Mouse (Mus musculus): Measurements from ENCODE around the gene Parp16. TPM values are rescaled to one million over a fixed set of nuclear protein-coding genes. Genes with fewer than 3 reads are reported as not detected.

The Parp16 gene
- 2.3 and 2.4 TPM in 2 replicates for polyA plus RNA-seq (2015; fragmentation: Nextera tagmentation; extraction: Ambion mirVana)

DNA sequence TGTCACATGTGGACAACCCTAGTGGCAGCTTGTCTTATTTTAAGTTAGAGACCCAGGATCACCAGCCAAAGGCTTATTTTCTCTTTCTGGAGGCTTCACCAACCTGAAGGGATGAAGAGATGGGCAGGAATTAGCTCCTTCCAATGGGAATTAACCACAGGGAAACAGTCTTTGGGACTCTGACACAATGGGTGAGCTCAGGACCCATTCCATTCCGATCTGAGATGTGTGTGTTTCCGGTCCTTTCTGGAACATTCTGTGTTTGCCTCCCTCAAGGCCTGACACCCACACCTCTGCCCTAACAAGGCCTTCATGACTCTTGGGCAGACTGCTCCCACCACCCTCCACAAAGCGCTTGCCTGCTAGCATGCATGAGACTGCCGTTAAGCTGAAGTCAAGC, at the start of gene Parp16:
TSS of gene Parp16 (plus strand) at position 301 of the 400 bp plus-strand sequence.

DNA sequence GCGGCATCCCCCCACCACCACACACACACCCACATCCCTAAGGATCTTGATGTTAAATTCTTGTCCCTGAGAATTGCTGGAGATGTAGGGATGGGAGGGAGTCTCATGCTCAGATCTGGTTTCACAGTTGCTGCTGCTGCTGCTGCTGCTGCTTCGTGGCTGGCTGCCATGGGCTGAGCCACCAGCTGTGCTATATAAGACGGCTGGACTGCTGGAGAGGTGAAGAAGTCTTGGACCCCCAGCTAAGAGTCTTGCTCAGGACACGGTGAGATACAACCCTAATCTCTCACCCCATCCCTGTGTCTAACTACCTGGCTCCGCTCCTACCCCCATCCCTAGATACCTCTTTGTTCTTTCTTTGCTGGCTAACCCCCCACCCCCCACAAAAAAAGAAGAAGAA, 69.8 kb downstream of the Parp16 start, which contains the start of gene Cilp:
TSS of gene Cilp (plus strand) at position 222 of the 400 bp plus-strand sequence.

Other genes starting within 250 kb of the Parp16 start
- 0.10 and 0.14 TPM in 2 replicates for gene Slc24a1, start 243.7 kb upstream of the Parp16 start, polyA plus RNA-seq (2015; fragmentation: Nextera tagmentation; extraction: Ambion mirVana)
- 28.8 and 31.7 TPM in 2 replicates for gene Ints14, start 234.4 kb upstream of the Parp16 start, polyA plus RNA-seq (2015; fragmentation: Nextera tagmentation; extraction: Ambion mirVana)
- gene Hacd3, start 173.7 kb upstream of the Parp16 start, polyA plus RNA-seq (2015; fragmentation: Nextera tagmentation; extraction: Ambion mirVana): 36.7 and 42.1 TPM in 2 replicates
- 22.1 and 26.4 TPM in 2 replicates for gene Dpp8, start 162.9 kb upstream of the Parp16 start, polyA plus RNA-seq (2015; fragmentation: Nextera tagmentation; extraction: Ambion mirVana)
- 6.2 and 6.6 TPM in 2 replicates for gene Igdcc4, start 93.9 kb upstream of the Parp16 start, polyA plus RNA-seq (2015; fragmentation: Nextera tagmentation; extraction: Ambion mirVana)
- 1.2 and 1.5 TPM in 2 replicates for gene Igdcc3, start 54.2 kb upstream of the Parp16 start, polyA plus RNA-seq (2015; fragmentation: Nextera tagmentation; extraction: Ambion mirVana)
- 0.19 and 0.29 TPM in 2 replicates for gene Cilp, start 69.8 kb downstream of the Parp16 start, polyA plus RNA-seq (2015; fragmentation: Nextera tagmentation; extraction: Ambion mirVana)
- 31.5 and 33.3 TPM in 2 replicates for gene Clpx, start 98.9 kb downstream of the Parp16 start, polyA plus RNA-seq (2015; fragmentation: Nextera tagmentation; extraction: Ambion mirVana)
- gene Pdcd7, start 150.8 kb downstream of the Parp16 start, polyA plus RNA-seq (2015; fragmentation: Nextera tagmentation; extraction: Ambion mirVana): 4.3 and 4.6 TPM in 2 replicates
- not detected in 2 replicates for gene Ubap1l, start 165.7 kb downstream of the Parp16 start, polyA plus RNA-seq (2015; fragmentation: Nextera tagmentation; extraction: Ambion mirVana)
- 1.7 and 2.0 TPM in 2 replicates for gene Kbtbd13, start 196.3 kb downstream of the Parp16 start, polyA plus RNA-seq (2015; fragmentation: Nextera tagmentation; extraction: Ambion mirVana)
- 10.1 and 11.0 TPM in 2 replicates for gene Rasl12, start 203.2 kb downstream of the Parp16 start, polyA plus RNA-seq (2015; fragmentation: Nextera tagmentation; extraction: Ambion mirVana)
- gene Slc51b, start 227.6 kb downstream of the Parp16 start, polyA plus RNA-seq (2015; fragmentation: Nextera tagmentation; extraction: Ambion mirVana): not detected in 2 replicates
- 10.7 and 10.9 TPM in 2 replicates for gene Mtfmt, start 240.4 kb downstream of the Parp16 start, polyA plus RNA-seq (2015; fragmentation: Nextera tagmentation; extraction: Ambion mirVana)

Data from urinary bladder, postnatal 0 days (tissue).